Mouse (Mus musculus) thymus, adult 2 months (tissue): ENCODE results near the gene Dars.

Experiments used
- CTCF ChIP-seq: fragments of 200-500 bp; IDR thresholded peaks from 2 replicates; pipeline ENCODE4 v1.5.1; 2012; ENCODE audit warnings: mild to moderate bottlenecking, control low read depth, low read length, moderate library complexity, borderline replicate concordance; ENCODE audit not compliant: control insufficient read depth, poor library complexity, insufficient read depth; ENCODE audit errors: extremely low read depth
- POLR2A ChIP-seq: fragments of 200-500 bp; IDR thresholded peaks from 2 replicates; pipeline ENCODE4 v1.6.1; 2012; ENCODE audit warnings: mild to moderate bottlenecking, low read length, control low read depth, moderate library complexity; ENCODE audit not compliant: control insufficient read depth, poor library complexity, insufficient read depth; ENCODE audit errors: extremely low read depth

DNA sequence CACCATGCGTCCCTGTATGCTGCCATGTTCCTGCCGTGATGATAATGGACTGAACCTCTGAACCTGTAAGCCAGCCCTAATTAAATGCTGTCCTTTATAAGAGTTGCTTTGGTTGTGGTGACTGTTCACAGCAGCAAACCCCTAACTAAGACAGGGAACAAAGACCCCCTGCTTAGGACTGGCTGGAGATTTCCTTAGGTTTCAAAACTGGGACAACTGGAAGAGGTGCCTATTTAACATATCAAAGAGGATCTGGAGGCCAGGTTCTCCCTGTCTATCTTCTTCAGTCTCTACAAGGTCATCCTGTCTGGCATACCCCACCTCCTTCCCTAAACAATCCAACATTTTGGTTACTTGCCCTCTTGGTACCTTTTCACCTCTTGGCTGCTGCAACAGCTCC, 24.8 kb downstream of the Dars start:
- TF ChIP-seq POLR2A (no peak), CTCF (no peak)
